Mouse (Mus musculus): ENCODE data around the gene Ern2.

Ern2 gene

GRCm38 (mm10) chr7:122158915-122159902 is 26.8 kb downstream of the Ern2 start, which contains the start of gene Plk1:
Gene Plk1 (plus strand): TSS chr7:122159439.
- in situ Hi-C loops (cut with MboI, MseI) = no loop called here

DNA sequence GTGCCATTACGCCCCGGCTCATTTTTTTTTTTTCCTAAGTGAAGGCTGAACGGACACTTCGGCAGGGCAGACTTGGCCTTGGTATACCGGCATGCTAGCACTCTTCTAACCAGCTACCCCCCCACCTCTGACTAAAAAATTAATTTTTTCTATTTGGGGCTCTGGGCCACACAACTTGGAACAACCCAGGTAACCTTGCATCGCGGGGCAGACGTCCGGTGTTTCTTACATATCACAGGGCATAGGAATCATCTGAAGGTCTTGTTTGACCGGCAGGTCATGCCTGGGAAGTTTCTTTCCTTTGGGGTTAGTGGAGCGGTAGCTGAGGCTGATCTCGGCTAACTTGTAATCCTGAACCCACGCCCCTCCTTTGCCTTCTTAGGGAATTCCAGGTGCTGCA is 27.5 kb downstream of the Ern2 start:
- in situ Hi-C loops (cut with MboI, MseI) = no loop called here

GRCm38 (mm10) chr7:122152473-122152872 is 33.5 kb downstream of the Ern2 start:
- in situ Hi-C loops (cut with MboI, MseI) = no loop called here

- in situ Hi-C loops (cut with MboI, MseI) = no loop called here
Observed at GRCm38 (mm10) chr7:122140991-122141390, 45.0 kb downstream of the Ern2 start.

- in situ Hi-C loops (cut with MboI, MseI) = loop anchor here (10.0 kb wide), 1 partner anchor 433 kb away; the partner anchor contains the start of gene Usp31
Observed at GRCm38 (mm10) chr7:122138190-122138589, 47.8 kb downstream of the Ern2 start.

GRCm38 (mm10) chr7:122137071-122137470 is 48.9 kb downstream of the Ern2 start:
- in situ Hi-C loops (cut with MboI, MseI) = loop anchor here (10.0 kb wide), 1 partner anchor 432 kb away; the partner anchor contains the start of gene Usp31

DNA sequence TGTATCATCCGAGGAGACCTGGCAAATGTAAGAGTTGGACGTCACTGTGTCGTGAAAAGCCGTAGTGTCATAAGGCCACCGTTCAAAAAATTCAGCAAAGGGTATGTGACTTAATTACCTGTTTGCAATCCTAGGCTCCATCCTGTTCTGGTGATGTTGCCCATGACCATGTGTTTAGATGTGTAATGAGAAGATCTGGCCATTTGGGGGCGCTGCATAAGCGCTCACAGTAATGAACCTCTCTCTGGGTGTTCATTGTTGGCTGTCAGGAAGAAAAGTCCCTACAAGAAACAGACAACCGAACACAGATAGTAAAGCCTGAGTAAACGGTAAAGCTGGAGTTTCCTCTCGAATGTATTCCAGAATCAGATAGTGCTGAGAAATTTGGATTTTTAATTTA is 50.9 kb downstream of the Ern2 start:
- in situ Hi-C loops (cut with MboI, MseI) = loop anchor here (10.0 kb wide), 1 partner anchor 430 kb away; the partner anchor contains the start of gene Usp31

DNA sequence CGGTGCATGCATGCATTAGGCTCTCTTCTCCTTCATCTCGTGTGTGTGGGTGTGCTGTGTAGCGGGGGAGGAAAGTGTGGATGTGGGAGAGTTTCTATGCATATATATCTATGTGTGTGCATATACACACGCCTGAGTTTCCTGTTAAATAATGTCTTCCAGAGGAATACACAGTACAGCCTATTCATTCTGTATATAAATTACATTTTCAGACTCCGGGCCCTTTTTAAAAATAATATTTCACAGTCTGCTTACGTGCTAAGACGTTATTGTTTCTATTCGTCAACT is 52.7 kb downstream of the Ern2 start:
- in situ Hi-C loops (cut with MboI, MseI) = loop anchor here (10.0 kb wide), 1 partner anchor 428 kb away; the partner anchor contains the start of gene Usp31

GRCm38 (mm10) chr7:122132497-122133337 is 53.3 kb downstream of the Ern2 start, which contains the start of the genes Palb2 and Dctn5:
Gene Palb2 (minus strand): TSS chr7:122132985.
Gene Dctn5 (plus strand): TSS chr7:122133041.
- in situ Hi-C loops (cut with MboI, MseI) = loop anchor here (10.0 kb wide), 1 partner anchor 428 kb away; the partner anchor contains the start of gene Usp31

DNA sequence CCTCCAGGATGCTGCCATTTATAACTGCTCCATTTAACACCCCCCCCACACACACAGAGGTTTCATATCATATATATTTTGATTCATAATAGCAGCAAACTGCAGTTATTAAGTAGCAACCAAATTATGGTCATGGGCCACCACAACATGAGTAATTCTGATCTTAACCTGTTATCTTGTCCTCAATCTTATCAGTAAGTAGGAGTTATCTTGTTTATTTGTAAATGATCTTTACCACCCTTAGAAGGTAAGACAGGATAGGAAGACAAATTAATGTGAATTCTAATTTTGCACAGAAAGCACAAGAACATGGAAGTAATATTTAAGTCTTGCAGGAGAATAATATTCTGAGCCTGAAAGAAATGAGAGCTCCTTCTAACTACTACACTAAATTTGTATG is 54.2 kb downstream of the Ern2 start:
- in situ Hi-C loops (cut with MboI, MseI) = loop anchor here (10.0 kb wide), 1 partner anchor 427 kb away; the partner anchor contains the start of gene Usp31

- in situ Hi-C loops (cut with MboI, MseI) = no loop called here
Observed at GRCm38 (mm10) chr7:122126946-122127345, 59.1 kb downstream of the Ern2 start.

GRCm38 (mm10) chr7:122125636-122126035 is 60.4 kb downstream of the Ern2 start:
- in situ Hi-C loops (cut with MboI, MseI) = no loop called here

DNA sequence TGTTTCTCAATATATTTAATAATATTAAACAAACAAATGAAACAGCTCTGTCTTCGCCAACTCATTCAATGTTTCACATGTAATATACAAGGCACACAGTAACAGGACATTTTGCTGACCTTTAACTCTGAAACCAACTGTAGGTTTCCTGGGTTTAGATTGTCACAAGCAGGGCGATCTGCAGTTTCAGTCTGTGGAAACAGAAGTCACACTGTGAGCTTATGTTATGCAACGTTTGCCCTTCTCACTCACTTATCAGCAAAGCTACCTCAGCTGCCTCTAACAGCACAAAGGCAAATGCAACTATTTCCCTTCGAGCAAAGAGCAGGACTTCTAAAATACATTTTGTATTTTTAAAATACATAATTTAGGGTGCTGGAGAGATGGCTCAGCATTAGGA is 62.5 kb downstream of the Ern2 start:
- in situ Hi-C loops (cut with MboI, MseI) = no loop called here

Data from regulatory T cell (primary cell).